Mouse (Mus musculus) heart, embryonic 16.5 days (tissue): Measurements from ENCODE around the gene Btbd9. TPM values are rescaled to one million over a fixed set of nuclear protein-coding genes. Genes with fewer than 3 reads are reported as not detected.

Source experiments
- ATAC-seq: fragments of 200-750 bp; cut with Nextera tagmentation; replicated peaks from 2 replicates; pipeline ENCODE4 v1.8.0; 2017; ENCODE audit warnings: moderate number of reproducible peaks; ENCODE audit not compliant: insufficient read depth, low FRiP score; ENCODE audit errors: extremely low read depth
- H3K27ac ChIP-seq: fragments of 300-500 bp; sonication (generic); 2 replicates; pipeline ENCODE4 v1.5.1; 2014; ENCODE audit warnings: mild to moderate bottlenecking, low read length, control low read depth, moderate library complexity
- H3K27me3 ChIP-seq: fragments of 300-500 bp; sonication (generic); 2 replicates; pipeline ENCODE4 v1.6.1; 2014; ENCODE audit warnings: low read length, mixed read lengths; ENCODE audit not compliant: control insufficient read depth, insufficient read depth
- H3K36me3 ChIP-seq: fragments of 300-500 bp; sonication (generic); 2 replicates; pipeline ENCODE4 v1.6.1; 2014; ENCODE audit not compliant: control insufficient read depth, insufficient read depth
- H3K4me1 ChIP-seq: fragments of 300-500 bp; sonication (generic); 2 replicates; pipeline ENCODE4 v1.6.1; 2014; ENCODE audit warnings: low read length, mixed read lengths; ENCODE audit not compliant: control insufficient read depth, insufficient read depth
- H3K4me2 ChIP-seq: fragments of 300-500 bp; sonication (generic); 2 replicates; pipeline ENCODE4 v1.6.1; 2014; ENCODE audit warnings: low read depth, mild to moderate bottlenecking, control low read depth, low read length
- H3K4me3 ChIP-seq: fragments of 300-500 bp; sonication (generic); 2 replicates; pipeline ENCODE4 v1.5.1; 2014; ENCODE audit warnings: mild to moderate bottlenecking, control low read depth, low read length
- H3K9ac ChIP-seq: fragments of 300-500 bp; sonication (generic); 2 replicates; pipeline ENCODE4 v1.6.1; 2014; ENCODE audit warnings: low read length, control low read depth
- H3K9me3 ChIP-seq: fragments of 300-500 bp; sonication (generic); replicated peaks from 2 replicates; pipeline ENCODE4 v1.6.1; 2016; ENCODE audit warnings: low read length; ENCODE audit not compliant: control insufficient read depth
- WGBS: fragments of 180-500 bp; shearing (Covaris S2); extraction: QIAGEN DNeasy Blood & Tissue Kit; methylation state at CpG from one replicate; pipeline ENCODE4 v1.1.7; 2014; 5-methylcytosine and 5-hydroxymethylcytosine counted together
- polyA plus RNA-seq: library from polyadenylated mRNA; unstranded; fragments of >200 nt; fragmentation: Nextera tagmentation; extraction: Ambion mirVana; gene quantifications from 2 replicates; pipeline ENCODE4 v1.2.1, GENCODE M21; 2015

Gene Btbd9
- polyA plus RNA-seq, 1 experiment from 2014 or later, result 38.9 TPM

GRCm38 (mm10) chr17:30553027-30553937 lies 23.0 kb downstream of the Btbd9 start:
- Histone ChIP-seq H3K4me1 (peaks cover 22% of the 10 kb centered on the region), H3K36me3 (no peaks in the 10 kb centered on the region), H3K27me3 (no peaks in the 10 kb centered on the region), H3K4me2 (no peak overlapping the region), H3K4me3 (no peak overlapping the region), H3K9me3 (no peaks in the 10 kb centered on the region), H3K9ac (no peak overlapping the region), H3K27ac (no peak overlapping the region)
- no peak for ATAC-seq
- 89% methylated on average over 4 of the region's 4 CpGs for WGBS

GRCm38 (mm10) chr17:30550774-30551107 lies 25.5 kb downstream of the Btbd9 start:
- WGBS, result 10% methylated on average over 1 of the region's 1 CpGs
- H3K4me2 ChIP-seq, result no peak overlapping the region
- H3K27me3 ChIP-seq, result no peaks in the 10 kb centered on the region

GRCm38 (mm10) chr17:30549899-30550773 lies 26.2 kb downstream of the Btbd9 start:
- Histone ChIP-seq H3K9me3 (no peaks in the 10 kb centered on the region), H3K4me3 (no peak overlapping the region), H3K4me1 (peaks cover 27% of the 10 kb centered on the region), H3K27me3 (no peaks in the 10 kb centered on the region), H3K9ac (peak overlapping the region; percentile 12), H3K27ac (peak overlapping the region; percentile 83), H3K36me3 (no peaks in the 10 kb centered on the region), H3K4me2 (peak overlapping the region; percentile 31; the same call in 1 of the 2 replicates)
- peak; percentile 71; the same call in 1 of the 2 replicates for ATAC-seq
- WGBS, result 32% methylated on average over 9 of the region's 9 CpGs

More at GRCm38 (mm10) chr17:30550774-30551107, 25.5 kb downstream of the Btbd9 start:
- Histone ChIP-seq H3K27ac (peak overlapping the region; percentile 83), H3K9me3 (no peaks in the 10 kb centered on the region), H3K36me3 (no peaks in the 10 kb centered on the region), H3K9ac (no peak overlapping the region), H3K4me1 (peaks cover 27% of the 10 kb centered on the region), H3K4me3 (no peak overlapping the region)
- ATAC-seq, result no peak

GRCm38 (mm10) chr17:30539098-30539497 lies 37.2 kb downstream of the Btbd9 start:
- H3K36me3 ChIP-seq, result no peaks in the 10 kb centered on the region
- 20% methylated on average over 8 of the region's 8 CpGs for WGBS
- no peak overlapping the region for H3K4me3 ChIP-seq
- H3K9me3 ChIP-seq, result no peaks in the 10 kb centered on the region
- peak overlapping the region; percentile 49; the same call in 1 of the 2 replicates for H3K27ac ChIP-seq
- peak; percentile 74 for ATAC-seq
- no peak overlapping the region for H3K4me2 ChIP-seq
- H3K27me3 ChIP-seq, result no peaks in the 10 kb centered on the region
- no peak overlapping the region for H3K9ac ChIP-seq
- H3K4me1 ChIP-seq, result peaks cover 27% of the 10 kb centered on the region

GRCm38 (mm10) chr17:30536651-30537050 lies 39.6 kb downstream of the Btbd9 start:
- no peak overlapping the region for H3K27ac ChIP-seq
- H3K36me3 ChIP-seq, result no peaks in the 10 kb centered on the region
- H3K4me2 ChIP-seq, result no peak overlapping the region
- H3K4me3 ChIP-seq, result no peak overlapping the region
- no peaks in the 10 kb centered on the region for H3K9me3 ChIP-seq
- H3K9ac ChIP-seq, result no peak overlapping the region
- no peak for ATAC-seq
- H3K4me1 ChIP-seq, result peaks cover 19% of the 10 kb centered on the region
- H3K27me3 ChIP-seq, result no peaks in the 10 kb centered on the region
- 78% methylated on average over 5 of the region's 5 CpGs for WGBS

- WGBS, result 84% methylated on average over 2 of the region's 2 CpGs
- ATAC-seq, result no peak
- no peaks in the 10 kb centered on the region for H3K9me3 ChIP-seq
- no peak overlapping the region for H3K4me2 ChIP-seq
- H3K27ac ChIP-seq, result no peak overlapping the region
- no peaks in the 10 kb centered on the region for H3K36me3 ChIP-seq
- H3K4me1 ChIP-seq, result no peaks in the 10 kb centered on the region
- H3K4me3 ChIP-seq, result no peak overlapping the region
- no peak overlapping the region for H3K9ac ChIP-seq
- H3K27me3 ChIP-seq, result no peaks in the 10 kb centered on the region
Observed at GRCm38 (mm10) chr17:30533098-30533497, 43.2 kb downstream of the Btbd9 start.

- Histone ChIP-seq H3K9me3 (no peaks in the 10 kb centered on the region), H3K36me3 (peaks cover 4% of the 10 kb centered on the region; the same call in 1 of the 2 replicates), H3K4me2 (no peak overlapping the region), H3K4me3 (no peak overlapping the region), H3K4me1 (no peaks in the 10 kb centered on the region; the same call in 1 of the 2 replicates), H3K27me3 (no peaks in the 10 kb centered on the region), H3K9ac (no peak overlapping the region), H3K27ac (no peak overlapping the region)
- ATAC-seq, result no peak
- 68% methylated on average over 4 of the region's 4 CpGs for WGBS
Observed at GRCm38 (mm10) chr17:30530542-30530940, 45.7 kb downstream of the Btbd9 start.

- Histone ChIP-seq H3K9me3 (no peaks in the 10 kb centered on the region), H3K4me1 (no peaks in the 10 kb centered on the region; the same call in 1 of the 2 replicates), H3K27ac (no peak overlapping the region), H3K4me2 (no peak overlapping the region), H3K36me3 (peaks cover 4% of the 10 kb centered on the region; the same call in 1 of the 2 replicates), H3K4me3 (no peak overlapping the region), H3K27me3 (no peaks in the 10 kb centered on the region), H3K9ac (no peak overlapping the region)
- ATAC-seq, result no peak
- 81% methylated on average over 12 of the region's 12 CpGs for WGBS
Observed at GRCm38 (mm10) chr17:30529632-30530541, 46.4 kb downstream of the Btbd9 start.
